Mouse (Mus musculus) c-Kit-positive CD71-positive TER-119-positive erythroid progenitor cells, embryonic 14.5 days (primary cell): ENCODE measurements around the gene Mea1.

Experiments
- DNase-seq: peaks from one replicate; pipeline ENCODE4 v3.0.0-alpha.2; 2013; ENCODE audit warnings: low spot score

Gene Mea1

GRCm38 (mm10) chr17:46669911-46670310, 8.7 kb upstream of the Mea1 start:
- DNase-seq = no peak

GRCm38 (mm10) chr17:46673850-46674529, 4.6 kb upstream of the Mea1 start, which contains the start of gene Rrp36:
Rrp36 (minus strand) TSS chr17:46674352.
- DNase-seq = peak; percentile 91

DNA sequence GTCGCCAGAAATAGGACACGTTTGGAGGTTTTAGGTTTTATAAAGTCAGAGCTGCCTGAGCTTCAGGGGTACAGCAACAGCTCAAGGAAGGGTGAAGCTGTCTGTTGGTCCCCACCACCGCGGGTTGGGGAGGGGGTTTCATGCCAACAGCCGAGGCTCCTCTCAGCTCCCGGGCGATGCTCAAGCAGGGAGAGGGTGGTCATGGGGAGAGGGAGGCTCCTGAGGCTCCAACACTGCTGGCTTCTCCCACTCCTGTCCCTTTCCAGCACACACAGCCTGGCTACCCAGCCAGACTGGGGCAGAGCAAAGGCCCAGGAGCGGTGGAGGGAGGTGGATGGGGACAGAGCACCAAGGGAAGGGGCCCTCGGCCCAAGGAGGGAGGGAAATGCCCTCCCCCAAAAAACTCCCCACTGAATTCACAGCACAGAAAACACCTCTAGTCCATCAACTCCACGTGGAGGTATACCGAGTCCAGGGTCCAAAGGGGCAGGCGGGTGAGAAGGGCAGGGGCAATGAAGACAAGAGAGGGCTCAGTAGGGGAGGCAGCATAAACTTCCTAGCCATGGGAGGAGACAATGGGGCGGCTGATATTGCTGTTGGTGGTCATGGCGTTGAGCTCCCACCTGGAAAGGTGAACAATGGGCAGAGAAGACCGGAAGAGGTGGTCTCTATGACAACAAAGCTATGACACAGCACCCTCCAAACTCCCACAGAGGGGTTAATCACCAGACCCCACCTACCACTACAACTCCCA, 3.9 kb upstream of the Mea1 start:
- DNase-seq = no peak

DNA sequence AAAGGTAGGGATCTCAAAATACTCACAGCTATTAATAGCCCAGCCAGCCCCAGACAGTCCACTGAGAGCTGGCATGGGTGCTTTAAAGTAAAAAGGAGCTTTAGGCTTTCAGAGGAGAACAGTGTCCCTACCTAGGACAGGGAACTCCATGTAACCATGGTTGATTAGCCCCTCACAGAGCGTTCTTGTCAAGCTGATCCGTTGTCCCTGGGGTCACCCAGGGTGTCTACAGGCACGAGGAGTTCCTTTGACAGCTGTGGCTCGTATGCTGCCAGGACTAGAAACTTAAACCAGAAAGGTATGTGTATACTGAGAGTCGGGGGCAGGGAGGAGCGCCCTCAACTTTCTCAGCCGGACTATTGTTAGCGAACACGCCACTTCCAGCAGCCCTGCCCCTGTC, 318 bp downstream of the Mea1 start:
- DNase-seq = no peak

DNA sequence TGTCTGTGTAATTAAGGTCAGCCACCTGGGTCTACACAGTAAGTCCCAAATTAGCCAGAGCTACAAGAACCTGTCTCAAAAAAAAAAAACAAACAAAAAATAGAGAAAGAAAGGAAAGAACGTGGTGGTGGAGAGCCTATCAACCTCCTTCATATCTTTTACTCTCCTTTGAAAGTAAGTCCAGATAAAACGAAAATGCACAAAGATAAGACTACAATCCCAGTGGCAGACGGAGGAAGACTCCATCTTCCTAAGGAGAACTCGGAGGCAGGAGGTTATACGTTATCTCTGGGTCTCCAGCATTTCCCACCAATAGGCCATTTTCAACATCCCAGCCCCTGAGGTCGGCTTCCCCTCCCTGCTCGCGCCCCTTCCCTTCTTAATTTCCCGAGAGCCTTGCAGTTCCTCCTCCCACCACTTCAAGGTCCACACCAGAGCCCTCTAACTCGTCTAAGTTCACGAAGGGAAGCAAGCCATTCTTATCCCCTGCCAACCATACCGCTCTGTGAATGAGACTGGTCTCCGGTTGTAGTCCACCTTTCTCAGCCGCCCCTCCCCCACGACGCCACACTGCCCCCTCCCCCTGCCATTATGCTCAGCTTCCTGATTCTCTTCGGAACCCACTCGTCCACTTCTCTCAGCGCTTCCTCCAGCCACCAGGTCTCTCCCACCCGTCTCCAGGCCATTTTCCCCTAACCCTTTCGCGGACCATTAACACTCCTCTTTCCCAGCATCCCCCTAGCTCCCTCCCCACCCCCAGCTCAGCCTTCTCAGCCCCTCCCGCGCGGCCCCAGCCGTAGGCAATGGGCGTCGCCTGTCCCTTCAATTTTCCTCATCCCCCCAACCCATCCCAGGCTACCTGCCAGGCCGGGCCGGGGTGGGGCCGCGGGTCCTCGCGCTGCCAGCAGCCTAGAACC, 1.5 kb downstream of the Mea1 start:
- DNase-seq = no peak

- DNase-seq = peak; percentile 99
Observed at GRCm38 (mm10) chr17:46680760-46681373, 2.3 kb downstream of the Mea1 start, which contains the start of gene Klhdc3. Klhdc3 (minus strand) TSS chr17:46680914.

DNA sequence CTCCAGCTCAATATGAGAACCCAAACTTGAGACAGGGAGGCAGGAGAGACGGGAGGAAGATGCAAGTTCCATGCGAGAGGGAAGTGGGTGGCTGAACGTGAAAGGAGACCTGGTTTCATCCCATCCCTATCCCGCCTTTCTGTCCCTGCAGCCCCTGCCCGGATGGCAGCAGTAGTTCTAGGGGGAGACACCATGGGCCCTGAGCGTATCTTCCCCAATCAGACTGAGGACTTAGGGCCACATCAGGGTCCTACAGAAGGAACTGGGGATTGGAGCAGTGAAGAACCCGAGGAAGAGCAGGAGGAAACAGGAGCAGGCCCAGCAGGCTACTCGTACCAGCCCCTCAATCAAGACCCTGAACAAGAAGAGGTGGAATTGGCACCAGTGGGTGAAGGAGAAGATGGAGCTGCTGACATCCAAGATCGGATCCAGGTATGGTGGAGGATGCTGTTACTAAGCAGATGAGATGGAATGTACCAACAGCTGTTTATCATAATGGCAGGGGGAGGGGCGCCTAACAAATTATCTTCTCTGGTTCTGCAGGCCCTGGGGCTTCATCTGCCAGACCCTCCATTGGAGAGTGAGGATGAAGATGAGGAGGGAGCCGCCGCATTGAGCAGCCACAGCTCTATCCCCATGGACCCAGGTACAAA, 3.0 kb downstream of the Mea1 start:
- no peak for DNase-seq

- no peak for DNase-seq
Observed at GRCm38 (mm10) chr17:46682654-46683389, 4.2 kb downstream of the Mea1 start.

DNA sequence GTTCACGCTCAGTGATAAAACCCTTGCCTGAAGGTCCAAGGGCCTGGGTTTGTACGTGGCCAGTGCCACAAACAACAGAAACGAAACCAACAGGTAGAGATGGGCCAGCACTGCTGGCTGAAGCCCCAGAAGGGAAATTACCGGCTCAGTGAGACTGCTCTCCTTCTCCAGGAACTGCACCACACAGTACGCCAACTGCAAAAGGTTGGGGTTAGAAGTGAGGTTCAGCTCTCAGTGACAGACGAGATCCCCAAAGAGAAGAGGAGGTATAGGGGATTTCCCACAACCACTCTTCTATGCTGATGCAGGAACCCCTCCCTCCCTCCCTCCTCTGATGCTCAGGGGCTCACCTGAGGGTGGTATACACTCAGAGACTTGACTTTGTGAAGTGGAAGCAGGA, 7.3 kb downstream of the Mea1 start:
- DNase-seq = no peak

DNA sequence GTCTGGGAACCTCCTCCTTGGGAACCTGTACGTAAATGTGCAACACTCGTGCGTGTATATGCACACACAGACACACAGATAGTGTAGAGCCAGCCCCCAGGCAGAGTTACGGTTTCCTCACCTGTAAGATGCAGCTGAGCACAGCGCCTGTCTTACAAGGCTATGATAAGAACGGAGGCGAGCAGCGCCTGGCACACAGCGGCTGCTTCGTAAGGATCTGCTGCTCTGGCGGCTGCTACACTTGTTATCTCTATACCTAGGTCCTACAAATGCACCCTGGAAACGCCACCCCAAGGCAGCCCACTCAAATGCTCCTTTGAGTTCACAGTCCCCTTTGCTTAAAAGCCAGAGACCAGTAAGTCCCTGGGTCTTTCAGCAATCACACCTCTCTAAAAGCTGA, 12.1 kb downstream of the Mea1 start:
- no peak for DNase-seq

- no peak for DNase-seq
Observed at GRCm38 (mm10) chr17:46691390-46691789, 12.8 kb downstream of the Mea1 start.

DNA sequence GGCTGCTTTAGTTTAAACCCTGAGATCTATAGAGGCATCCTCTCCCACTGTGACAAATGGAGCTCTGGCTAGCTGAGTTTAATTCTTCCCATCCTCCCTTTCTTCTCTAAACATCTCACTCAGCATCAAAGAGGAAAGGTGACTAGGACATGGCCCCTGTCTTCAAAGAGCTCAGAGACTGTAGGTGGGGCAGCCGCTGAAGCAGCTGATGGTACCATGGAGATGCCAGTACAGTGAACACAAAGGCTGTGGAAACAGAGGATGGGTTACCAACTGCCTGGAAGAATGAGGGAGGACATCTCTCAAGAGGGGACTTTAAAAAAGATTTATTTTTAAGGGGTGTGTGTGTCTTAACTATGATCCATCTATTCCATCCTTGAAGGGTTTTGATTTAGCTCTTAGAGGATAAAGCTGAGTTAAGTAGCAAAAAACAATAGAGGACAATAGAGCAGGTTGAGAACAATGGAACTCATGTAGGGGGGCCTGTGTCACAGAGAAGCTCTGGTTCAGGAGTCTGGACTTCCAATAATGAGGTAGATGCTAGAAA, 16.0 kb downstream of the Mea1 start:
- DNase-seq = no peak

GRCm38 (mm10) chr17:46698515-46698914, 19.9 kb downstream of the Mea1 start:
- DNase-seq = no peak

- no peak for DNase-seq
Observed at GRCm38 (mm10) chr17:46699245-46699644, 20.7 kb downstream of the Mea1 start.

- DNase-seq = no peak
Observed at GRCm38 (mm10) chr17:46699912-46700311, 21.3 kb downstream of the Mea1 start.

- no peak for DNase-seq
Observed at GRCm38 (mm10) chr17:46701489-46701888, 22.9 kb downstream of the Mea1 start.

DNA sequence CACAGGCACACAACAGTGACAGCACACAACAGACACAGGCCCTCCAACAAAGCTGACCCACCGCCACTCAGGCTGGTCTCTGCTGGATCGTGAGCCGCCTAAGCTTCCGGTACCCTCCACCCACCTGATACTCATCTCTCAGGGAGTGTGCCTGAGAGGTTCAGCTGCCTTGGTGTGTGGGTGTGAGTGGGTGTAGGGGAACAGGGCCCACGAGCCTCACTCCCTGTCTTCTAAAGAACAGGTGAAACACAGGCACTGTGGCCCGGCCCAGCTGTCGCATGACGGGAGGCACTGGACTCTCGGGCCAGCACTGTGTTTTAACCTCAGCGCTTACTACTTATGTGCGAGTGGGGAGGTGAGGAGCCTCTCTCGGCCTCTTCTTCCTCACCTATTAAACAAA, 23.5 kb downstream of the Mea1 start:
- no peak for DNase-seq

GRCm38 (mm10) chr17:46702506-46702905, 23.9 kb downstream of the Mea1 start:
- DNase-seq = no peak

DNA sequence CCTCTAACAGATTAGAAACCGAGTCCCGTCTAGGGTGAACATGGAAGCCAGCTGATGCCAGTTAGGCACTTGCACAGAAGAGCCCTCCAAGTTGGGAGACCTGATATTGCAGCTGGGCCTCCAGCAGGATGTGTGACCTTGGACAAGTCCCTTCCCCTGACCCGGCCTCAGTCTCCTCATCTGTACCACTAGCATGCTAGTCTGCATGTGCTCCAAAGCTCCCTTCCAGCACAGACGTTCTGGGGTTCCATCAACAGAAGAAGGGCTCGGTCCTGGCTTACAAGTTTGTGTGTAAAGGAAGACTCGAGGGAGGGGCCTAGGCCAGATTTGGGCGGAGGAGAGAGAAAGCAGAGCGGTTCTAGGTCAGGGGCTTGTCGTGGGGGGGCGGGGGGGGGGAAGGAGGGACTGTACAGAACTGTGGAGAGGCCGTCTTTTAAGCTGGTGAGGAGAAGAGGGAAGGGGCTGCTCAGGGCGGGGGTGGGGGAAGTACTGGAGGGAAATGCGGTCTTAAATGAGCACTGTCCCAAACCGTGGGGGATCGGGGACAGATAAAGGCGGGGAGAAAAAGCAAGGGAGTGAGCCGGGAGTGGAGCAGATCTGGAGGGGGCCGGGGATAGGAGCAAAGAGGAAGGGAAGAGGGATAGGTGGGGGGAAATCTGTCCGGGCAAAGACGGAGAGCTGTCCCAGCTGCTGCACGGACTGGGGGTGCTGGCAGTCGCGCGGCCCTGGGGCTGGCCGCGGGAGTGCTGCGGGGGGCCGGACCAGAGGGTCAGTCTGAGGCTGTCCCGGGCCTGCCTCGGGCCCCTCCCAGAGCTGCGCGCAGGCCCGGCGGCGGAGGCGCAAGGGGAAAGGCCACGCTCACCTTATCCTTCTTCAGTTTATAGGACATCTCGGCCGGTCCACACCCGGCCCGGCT, 25.6 kb downstream of the Mea1 start:
- no peak for DNase-seq
